Comparison of ENCODE assay signal across 16 mouse cellular contexts in the genomic region with DNA sequence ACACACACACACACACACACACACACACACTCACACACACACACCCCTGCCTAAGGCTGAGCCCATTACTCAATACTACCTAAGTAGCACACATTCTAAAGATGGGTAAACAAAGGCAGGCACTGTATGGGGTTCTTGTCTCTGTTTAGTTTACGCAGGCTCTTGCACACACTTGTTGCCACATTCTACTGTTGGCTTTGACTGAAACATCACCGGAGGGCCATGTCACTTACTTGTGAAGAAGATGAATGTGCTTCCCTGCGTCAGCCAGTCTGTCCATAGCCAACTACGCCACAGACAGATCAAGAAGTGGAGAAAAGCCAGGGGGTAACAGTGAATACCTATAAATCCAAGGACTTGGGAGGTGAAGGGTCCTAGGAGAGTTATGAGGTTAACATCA.
"Had no signal": no experiment of that assay in that cellular context is flagged by ENCODE, and none has a peak within 500 bp of the region (broad histone marks: within the 10 kb centered on the region; RNA-seq: fewer than 3 reads in every experiment).

No protein-coding gene starts in this region.

- H3K9ac ChIP-seq: neural tube, embryonic 13.5 days; neural tube, embryonic 15.5 days; stomach, embryonic 15.5 days had no signal

- H3K9me3 ChIP-seq: neural tube, embryonic 13.5 days; neural tube, embryonic 15.5 days; stomach, embryonic 15.5 days had no signal

- H3K4me1 ChIP-seq: neural tube, embryonic 13.5 days; neural tube, embryonic 15.5 days; stomach, embryonic 15.5 days had no signal

- H3K4me2 ChIP-seq: neural tube, embryonic 13.5 days; neural tube, embryonic 15.5 days; stomach, embryonic 15.5 days had no signal

- H3K27ac ChIP-seq: neural tube, embryonic 13.5 days; neural tube, embryonic 15.5 days; stomach, embryonic 15.5 days; stomach, postnatal 0 days had no signal

- H3K27me3 ChIP-seq: neural tube, embryonic 13.5 days; neural tube, embryonic 15.5 days; stomach, embryonic 15.5 days had no signal

- H3K4me3 ChIP-seq: neural tube, embryonic 13.5 days; neural tube, embryonic 15.5 days; stomach, embryonic 15.5 days had no signal

- DNase-seq: retina, postnatal 1 day; right cerebral cortex, adult 18-20 months; right cerebral cortex, postnatal 14 days; right cerebral cortex, postnatal 25 days; right cerebral cortex, postnatal 4 days; spleen, adult 18-20 months; thymus, adult 18-20 months; thymus, adult 2 months; thymus, postnatal 14 days; thymus, postnatal 25 days; thymus, postnatal 36 days; thymus, postnatal 4 days had no signal

- H3K36me3 ChIP-seq: neural tube, embryonic 13.5 days; neural tube, embryonic 15.5 days; stomach, embryonic 15.5 days had no signal
